ENCODE assay signal across 12 mouse cellular contexts in the genomic region with DNA sequence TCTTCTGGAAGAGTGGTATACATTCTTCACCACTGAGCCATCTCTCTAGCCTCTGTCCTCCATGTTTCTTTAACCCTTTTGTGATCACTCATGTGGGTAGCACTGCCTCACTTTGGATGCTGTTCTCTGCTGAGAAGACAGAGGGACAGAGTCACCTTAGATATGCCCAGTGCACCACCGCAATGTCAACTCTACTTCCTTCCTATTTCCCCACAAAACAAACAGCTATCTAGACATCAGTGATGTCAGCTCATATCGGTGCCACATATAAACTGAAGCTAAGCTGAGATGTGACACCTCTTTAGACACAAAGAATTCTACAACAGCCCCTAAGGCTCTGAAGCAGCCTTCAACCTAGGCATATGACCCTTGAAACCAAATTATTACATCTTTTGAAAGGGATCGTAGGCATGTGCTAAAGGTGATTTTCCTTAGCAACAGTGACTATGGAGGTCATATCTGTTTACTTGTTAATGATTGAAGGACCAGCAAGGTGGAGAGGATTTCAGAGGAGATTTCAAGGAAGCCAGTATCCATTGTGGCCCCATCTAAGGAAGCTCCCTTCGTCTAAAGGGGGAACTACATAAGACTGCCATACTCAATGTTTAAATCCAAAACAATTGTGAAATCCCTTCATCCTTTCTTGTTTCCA. TPM values are rescaled to one million over a fixed set of nuclear protein-coding genes. Genes with fewer than 3 reads are reported as not detected.
DNase-seq lines count a peak whose midpoint lies in the region; ATAC-seq lines count a peak whose summit lies in the region.
"Had no signal": no experiment of that assay in that cellular context is flagged by ENCODE, and none has a peak within 500 bp of the region (broad histone marks: within the 10 kb centered on the region; RNA-seq: fewer than 3 reads in every experiment).

No protein-coding gene starts in this region.

- H3K9ac ChIP-seq in liver, embryonic 12.5 days = peak overlapping the region; percentile 57
- H3K9ac ChIP-seq: heart, embryonic 15.5 days; lung, embryonic 14.5 days had no signal

- peak; percentile 73 for DNase-seq in heart, adult 11 months
- DNase-seq in heart, postnatal 10 days = no peak
- no peak for DNase-seq in retina, embryonic 14.5 days (ENCODE audit: low spot score)
- DNase-seq in right cerebral cortex, postnatal 14 days = no peak
- DNase-seq: lung, embryonic 14.5 days had no signal

- intact Hi-C loops in heart, postnatal 10 days (cut with DNase I) = no loop called here

- 50% methylated on average over 4 of the region's 4 CpGs for WGBS in liver, embryonic 12.5 days (ENCODE audit: insufficient replicate concordance)

- ATAC-seq in common myeloid progenitor, adult 5-6 weeks (replicated peaks; ENCODE audit: low read depth, poor library complexity, severe bottlenecking) = peak; percentile 55
- peak; percentile 42; the same call in 1 of the 2 replicates for ATAC-seq in liver, embryonic 12.5 days
- peak; percentile 65 for ATAC-seq in neutrophil, adult 5-6 weeks (ENCODE audit: extremely low read depth, insufficient number of reproducible peaks, low FRiP score, poor library complexity, severe bottlenecking)
- no peak for ATAC-seq in cerebellum, adult (ENCODE audit: insufficient number of reproducible peaks, low FRiP score, low TSS enrichment)
- ATAC-seq: hindbrain, embryonic 16.5 days had no signal

- no peak overlapping the region for H3K4me3 ChIP-seq in liver, embryonic 12.5 days
- H3K4me3 ChIP-seq: heart, embryonic 15.5 days; midbrain, embryonic 10.5 days had no signal

- H3K27ac ChIP-seq in liver, embryonic 12.5 days = peak overlapping the region; percentile 85
- H3K27ac ChIP-seq: midbrain, embryonic 10.5 days had no signal

- H3K27me3 ChIP-seq in liver, embryonic 12.5 days (replicated peaks) = no peaks in the 10 kb centered on the region
- H3K27me3 ChIP-seq: heart, embryonic 15.5 days had no signal

- H3K36me3 ChIP-seq in liver, embryonic 12.5 days = no peaks in the 10 kb centered on the region
- H3K36me3 ChIP-seq: heart, embryonic 15.5 days; midbrain, embryonic 10.5 days had no signal

- peak overlapping the region; percentile 41 for H3K4me2 ChIP-seq in liver, embryonic 12.5 days
- H3K4me2 ChIP-seq: heart, embryonic 15.5 days; lung, embryonic 14.5 days had no signal

- H3K4me1 ChIP-seq in liver, embryonic 12.5 days = peaks cover 68% of the 10 kb centered on the region
- H3K4me1 ChIP-seq: midbrain, embryonic 10.5 days had no signal

- no peaks in the 10 kb centered on the region for H3K9me3 ChIP-seq in liver, embryonic 12.5 days (replicated peaks)
- H3K9me3 ChIP-seq: heart, embryonic 15.5 days; midbrain, embryonic 10.5 days had no signal

RNA-seq across cellular contexts. Expression of a gene that starts 26.6 kb away (rescaled TPM):
- total RNA-seq in heart, postnatal 10 days (2021) = 10 to 100 TPM; 25.3 to 27.0 TPM
- 6.9 and 9.8 TPM in 2 replicates for total RNA-seq in common myeloid progenitor, adult 5-6 weeks (2017)
- polyA plus RNA-seq in liver, embryonic 12.5 days (2016; fragmentation: Nextera tagmentation; extraction: Ambion mirVana) = 9.1 and 9.5 TPM in 2 replicates
- 23.1 and 30.5 TPM in 2 replicates for total RNA-seq in neutrophil, adult 5-6 weeks (2017)

RNA-seq across cellular contexts. Expression of a gene that starts 51.9 kb away (rescaled TPM):
- total RNA-seq in heart, postnatal 10 days (2021) = 10 to 100 TPM; 27.3 to 28.3 TPM
- total RNA-seq in common myeloid progenitor, adult 5-6 weeks (2017) = 11.7 and 16.3 TPM in 2 replicates
- polyA plus RNA-seq in liver, embryonic 12.5 days (2016; fragmentation: Nextera tagmentation; extraction: Ambion mirVana) = 45.1 and 47.6 TPM in 2 replicates
- 41.4 and 44.2 TPM in 2 replicates for total RNA-seq in neutrophil, adult 5-6 weeks (2017)
